Mouse (Mus musculus): Measurements from ENCODE around the gene Fam53b.

- no peak for TF ChIP-seq E2F4 (IDR thresholded peaks at IDR 0.05; ENCODE audit: insufficient read depth)
- no peak for TF ChIP-seq REST (IDR thresholded peaks at IDR 0.05; ENCODE audit: insufficient read depth, insufficient read length)
- TF ChIP-seq USF1 (IDR thresholded peaks at IDR 0.05; ENCODE audit: low read depth) = no peak
- TF ChIP-seq POLR2A (IDR thresholded peaks at IDR 0.05; ENCODE audit: insufficient read length, low read depth) = no peak
- TF ChIP-seq POLR2AphosphoS2 (IDR thresholded peaks at IDR 0.05; ENCODE audit: insufficient read length, low read depth) = no peak
- TF ChIP-seq TCF12 (IDR thresholded peaks at IDR 0.05; ENCODE audit: insufficient read depth, poor library complexity, severe bottlenecking) = no peak
- no peak for TF ChIP-seq MAX (IDR thresholded peaks at IDR 0.05; ENCODE audit: low read depth)
- no peak for TF ChIP-seq MYOG (IDR thresholded peaks at IDR 0.05; ENCODE audit: control insufficient read depth in 1 of 3, insufficient read depth in 1 of 3, insufficient read length in 2 of 3, low read depth in 2 of 3)
- no peak for TF ChIP-seq SRF (IDR thresholded peaks at IDR 0.05; ENCODE audit: control insufficient read depth, insufficient read length, low read depth)
- no peak for TF ChIP-seq MYOD1 (IDR thresholded peaks at IDR 0.05; ENCODE audit: control insufficient read depth in 1 of 3, insufficient read length in 2 of 3, low read depth in 2 of 3)
- TF ChIP-seq CEBPB (IDR thresholded peaks at IDR 0.05; ENCODE audit: insufficient read depth, poor library complexity, severe bottlenecking) = no peak
Observed at GRCm38 (mm10) chr7:132842455-132842854, 28.8 kb upstream of the Fam53b start.
